ENCODE assay signal across 8 mouse cellular contexts in genomic region chr8:124754101-124754791, GRCm38 (mm10). TPM values are rescaled to one million over a fixed set of nuclear protein-coding genes. Genes with fewer than 3 reads are reported as not detected.
DNase-seq lines count a peak whose midpoint lies in the region; ATAC-seq lines count a peak whose summit lies in the region.

No protein-coding gene starts in this region.

- DNase-seq in forebrain, embryonic 11.5 days (ENCODE audit: low spot score), result no peak
- peak; percentile 85 for DNase-seq in midbrain, embryonic 11.5 days (ENCODE audit: low spot score, missing footprints)
- peak; percentile 10 to 31 for DNase-seq in kidney, postnatal 36 days
- DNase-seq in ovary, postnatal 10 days (ENCODE audit: low spot score), result no peak

- peaks cover 8% of the 10 kb centered on the region; the same call in 1 of the 2 replicates for H3K4me1 ChIP-seq in forebrain, embryonic 11.5 days (replicated peaks; ENCODE audit: control insufficient read depth, insufficient read depth, low read length)
- H3K4me1 ChIP-seq in forebrain, embryonic 15.5 days, result peaks cover 11% of the 10 kb centered on the region
- H3K4me1 ChIP-seq in midbrain, embryonic 11.5 days (ENCODE audit: control insufficient read depth, insufficient read depth, low read length), result peaks cover 10% of the 10 kb centered on the region
- peaks cover 21% of the 10 kb centered on the region for H3K4me1 ChIP-seq in midbrain, embryonic 13.5 days (replicated peaks)
- peaks cover 13% of the 10 kb centered on the region; the same call in 1 of the 2 replicates for H3K4me1 ChIP-seq in stomach, embryonic 14.5 days (ENCODE audit: control insufficient read depth, insufficient read depth, low read length)

- peaks cover 37% of the 10 kb centered on the region for H3K27me3 ChIP-seq in forebrain, embryonic 11.5 days (ENCODE audit: control insufficient read depth, insufficient read depth, low read length)
- peaks cover 49% of the 10 kb centered on the region for H3K27me3 ChIP-seq in forebrain, embryonic 15.5 days
- H3K27me3 ChIP-seq in midbrain, embryonic 11.5 days (ENCODE audit: control insufficient read depth, insufficient read depth, low read length), result peaks cover 42% of the 10 kb centered on the region
- H3K27me3 ChIP-seq in midbrain, embryonic 13.5 days, result peaks cover 59% of the 10 kb centered on the region
- 0 out of 2 replicates have a peak, but pooled peaks cover 3% of the 10 kb centered on the region for H3K27me3 ChIP-seq in stomach, embryonic 14.5 days (ENCODE audit: control insufficient read depth, insufficient read depth, low read length)

- 20% methylated on average over 11 of the region's 11 CpGs for WGBS in forebrain, embryonic 11.5 days
- 15% methylated on average over 11 of the region's 11 CpGs for WGBS in forebrain, embryonic 15.5 days
- WGBS in midbrain, embryonic 11.5 days, result 16% methylated on average over 11 of the region's 11 CpGs
- 15% methylated on average over 11 of the region's 11 CpGs for WGBS in midbrain, embryonic 13.5 days
- WGBS in stomach, embryonic 14.5 days, result 9% methylated on average over 11 of the region's 11 CpGs

- H3K4me2 ChIP-seq in forebrain, embryonic 11.5 days (ENCODE audit: low read depth, low read length, severe bottlenecking), result 0 out of 2 replicates have a peak overlapping the region, but pooled peaks have one; percentile 5
- H3K4me2 ChIP-seq in forebrain, embryonic 15.5 days (replicated peaks), result no peak overlapping the region
- no peak overlapping the region for H3K4me2 ChIP-seq in midbrain, embryonic 11.5 days
- no peak overlapping the region for H3K4me2 ChIP-seq in midbrain, embryonic 13.5 days (replicated peaks)
- 0 out of 2 replicates have a peak overlapping the region, but pooled peaks have one; percentile 8 for H3K4me2 ChIP-seq in stomach, embryonic 14.5 days (replicated peaks; ENCODE audit: low read depth, low read length)

- no peaks in the 10 kb centered on the region for H3K9me3 ChIP-seq in forebrain, embryonic 11.5 days (ENCODE audit: control insufficient read depth, low read length)
- H3K9me3 ChIP-seq in forebrain, embryonic 15.5 days, result no peaks in the 10 kb centered on the region
- H3K9me3 ChIP-seq in midbrain, embryonic 11.5 days (ENCODE audit: control insufficient read depth, low read length), result no peaks in the 10 kb centered on the region
- H3K9me3 ChIP-seq in midbrain, embryonic 13.5 days, result no peaks in the 10 kb centered on the region
- no peaks in the 10 kb centered on the region for H3K9me3 ChIP-seq in stomach, embryonic 14.5 days (ENCODE audit: control insufficient read depth, low read depth, low read length)

- H3K27ac ChIP-seq in forebrain, embryonic 11.5 days (ENCODE audit: low read depth, low read length), result no peak overlapping the region
- H3K27ac ChIP-seq in forebrain, embryonic 15.5 days (replicated peaks), result no peak overlapping the region
- no peak overlapping the region for H3K27ac ChIP-seq in midbrain, embryonic 11.5 days (ENCODE audit: low read depth, low read length)
- H3K27ac ChIP-seq in midbrain, embryonic 13.5 days, result no peak overlapping the region
- H3K27ac ChIP-seq in stomach, embryonic 14.5 days (ENCODE audit: low read length), result peak overlapping the region; percentile 56

- no peaks in the 10 kb centered on the region for H3K36me3 ChIP-seq in forebrain, embryonic 11.5 days (ENCODE audit: control insufficient read depth, insufficient read depth, low read length)
- no peaks in the 10 kb centered on the region for H3K36me3 ChIP-seq in forebrain, embryonic 15.5 days
- H3K36me3 ChIP-seq in midbrain, embryonic 11.5 days (ENCODE audit: control insufficient read depth, insufficient read depth, low read length), result no peaks in the 10 kb centered on the region
- H3K36me3 ChIP-seq in midbrain, embryonic 13.5 days, result no peaks in the 10 kb centered on the region
- no peaks in the 10 kb centered on the region for H3K36me3 ChIP-seq in stomach, embryonic 14.5 days (ENCODE audit: control insufficient read depth, insufficient read depth, low read length)

- no peak overlapping the region for H3K4me3 ChIP-seq in forebrain, embryonic 11.5 days (ENCODE audit: low read depth, low read length)
- no peak overlapping the region for H3K4me3 ChIP-seq in forebrain, embryonic 15.5 days
- no peak overlapping the region for H3K4me3 ChIP-seq in midbrain, embryonic 11.5 days (ENCODE audit: low read depth, low read length)
- no peak overlapping the region for H3K4me3 ChIP-seq in midbrain, embryonic 13.5 days (replicated peaks)
- no peak overlapping the region for H3K4me3 ChIP-seq in stomach, embryonic 14.5 days (ENCODE audit: low read depth, low read length)

- no peak overlapping the region for H3K9ac ChIP-seq in forebrain, embryonic 11.5 days (ENCODE audit: low read length)
- H3K9ac ChIP-seq in forebrain, embryonic 15.5 days (replicated peaks), result no peak overlapping the region
- H3K9ac ChIP-seq in midbrain, embryonic 11.5 days (ENCODE audit: low read length), result no peak overlapping the region
- no peak overlapping the region for H3K9ac ChIP-seq in midbrain, embryonic 13.5 days (replicated peaks)
- H3K9ac ChIP-seq in stomach, embryonic 14.5 days (replicated peaks; ENCODE audit: low read depth, low read length), result no peak overlapping the region

- ATAC-seq in forebrain, embryonic 11.5 days (replicated peaks; ENCODE audit: low FRiP score), result no peak
- no peak for ATAC-seq in forebrain, embryonic 15.5 days (replicated peaks)
- ATAC-seq in midbrain, embryonic 11.5 days (ENCODE audit: low FRiP score), result peak; percentile 61
- no peak for ATAC-seq in midbrain, embryonic 13.5 days
- no peak for ATAC-seq in stomach, embryonic 14.5 days (ENCODE audit: insufficient number of reproducible peaks, insufficient read depth, low FRiP score, low read depth)
- ATAC-seq in activated CD4-positive, CD25-positive, alpha-beta regulatory T cell, adult 4 months, result no peak

RNA-seq across cellular contexts. Expression of gene Fam89a, which starts 2.6 kb away (rescaled TPM):
- 1.2 and 1.4 TPM in 2 replicates for polyA plus RNA-seq in forebrain, embryonic 11.5 days (2014; fragmentation: Nextera tagmentation; extraction: Ambion mirVana)
- polyA plus RNA-seq in forebrain, embryonic 15.5 days (2015; fragmentation: Nextera tagmentation; extraction: Ambion mirVana), result 0.18 and 0.46 TPM in 2 replicates
- 2.1 and 2.2 TPM in 2 replicates for polyA plus RNA-seq in midbrain, embryonic 11.5 days (2014; fragmentation: Nextera tagmentation; extraction: Ambion mirVana)
- 0.40 and 0.43 TPM in 2 replicates for polyA plus RNA-seq in midbrain, embryonic 13.5 days (2015; fragmentation: Nextera tagmentation; extraction: Ambion mirVana)
- 6.1 and 6.4 TPM in 2 replicates for polyA plus RNA-seq in stomach, embryonic 14.5 days (2014; fragmentation: Nextera tagmentation; extraction: Ambion mirVana)
- 1 to 10 TPM in 1 of 2 experiments, under 1 TPM in 1; 0.50 to 1.1 TPM for polyA plus RNA-seq in activated CD4-positive, CD25-positive, alpha-beta regulatory T cell, adult 4 months (2017; shearing (Covaris generic))

RNA-seq across cellular contexts. Expression of gene Arv1, which starts 32.3 kb away (rescaled TPM):
- 34.1 and 38.2 TPM in 2 replicates for polyA plus RNA-seq in forebrain, embryonic 11.5 days (2014; fragmentation: Nextera tagmentation; extraction: Ambion mirVana)
- 32.0 and 32.1 TPM in 2 replicates for polyA plus RNA-seq in forebrain, embryonic 15.5 days (2015; fragmentation: Nextera tagmentation; extraction: Ambion mirVana)
- 31.1 and 33.0 TPM in 2 replicates for polyA plus RNA-seq in midbrain, embryonic 11.5 days (2014; fragmentation: Nextera tagmentation; extraction: Ambion mirVana)
- 32.6 and 33.3 TPM in 2 replicates for polyA plus RNA-seq in midbrain, embryonic 13.5 days (2015; fragmentation: Nextera tagmentation; extraction: Ambion mirVana)
- 25.0 and 27.9 TPM in 2 replicates for polyA plus RNA-seq in stomach, embryonic 14.5 days (2014; fragmentation: Nextera tagmentation; extraction: Ambion mirVana)
- 10 to 100 TPM; 19.8 to 21.9 TPM for polyA plus RNA-seq in activated CD4-positive, CD25-positive, alpha-beta regulatory T cell, adult 4 months (2017; shearing (Covaris generic))

RNA-seq across cellular contexts. Expression of gene Ttc13, which starts 32.5 kb away (rescaled TPM):
- polyA plus RNA-seq in forebrain, embryonic 11.5 days (2014; fragmentation: Nextera tagmentation; extraction: Ambion mirVana), result 60.3 and 63.2 TPM in 2 replicates
- 56.7 and 59.2 TPM in 2 replicates for polyA plus RNA-seq in forebrain, embryonic 15.5 days (2015; fragmentation: Nextera tagmentation; extraction: Ambion mirVana)
- 61.5 and 62.7 TPM in 2 replicates for polyA plus RNA-seq in midbrain, embryonic 11.5 days (2014; fragmentation: Nextera tagmentation; extraction: Ambion mirVana)
- polyA plus RNA-seq in midbrain, embryonic 13.5 days (2015; fragmentation: Nextera tagmentation; extraction: Ambion mirVana), result 55.0 and 60.2 TPM in 2 replicates
- 45.5 and 46.9 TPM in 2 replicates for polyA plus RNA-seq in stomach, embryonic 14.5 days (2014; fragmentation: Nextera tagmentation; extraction: Ambion mirVana)
- polyA plus RNA-seq in activated CD4-positive, CD25-positive, alpha-beta regulatory T cell, adult 4 months (2017; shearing (Covaris generic)), result 10 to 100 TPM; 31.1 to 42.0 TPM

RNA-seq across cellular contexts. Expression of gene Trim67, which starts 38.6 kb away (rescaled TPM):
- polyA plus RNA-seq in forebrain, embryonic 11.5 days (2014; fragmentation: Nextera tagmentation; extraction: Ambion mirVana), result 2.2 and 2.7 TPM in 2 replicates
- polyA plus RNA-seq in forebrain, embryonic 15.5 days (2015; fragmentation: Nextera tagmentation; extraction: Ambion mirVana), result 23.9 and 26.0 TPM in 2 replicates
- polyA plus RNA-seq in midbrain, embryonic 11.5 days (2014; fragmentation: Nextera tagmentation; extraction: Ambion mirVana), result 2.9 and 3.3 TPM in 2 replicates
- polyA plus RNA-seq in midbrain, embryonic 13.5 days (2015; fragmentation: Nextera tagmentation; extraction: Ambion mirVana), result 16.8 and 17.6 TPM in 2 replicates
- polyA plus RNA-seq in stomach, embryonic 14.5 days (2014; fragmentation: Nextera tagmentation; extraction: Ambion mirVana), result 0.95 and 1.1 TPM in 2 replicates
- polyA plus RNA-seq in activated CD4-positive, CD25-positive, alpha-beta regulatory T cell, adult 4 months (2017; shearing (Covaris generic)), result not detected

Comparison
In these comparisons a context has a peak if more than half of its experiments do, and no peak if none do; other contexts are left out.
1. H3K4me2 ChIP-seq: peak in forebrain, embryonic 11.5 days (single experiment) and stomach, embryonic 14.5 days (single experiment); none in forebrain, embryonic 15.5 days (single experiment), midbrain, embryonic 11.5 days (single experiment) and midbrain, embryonic 13.5 days (single experiment).
2. DNase-seq: peak in midbrain, embryonic 11.5 days (single experiment) and kidney, postnatal 36 days (2 of 2); none in forebrain, embryonic 11.5 days (single experiment) and ovary, postnatal 10 days (single experiment).